Mouse (Mus musculus): Measurements from ENCODE around the gene Chchd1. TPM values are rescaled to one million over a fixed set of nuclear protein-coding genes. Genes with fewer than 3 reads are reported as not detected.
"Not testable (repeated sequence)": the region's sequence is repeated elsewhere in the genome, so short reads cannot be mapped to it uniquely, and the experiment has no call there.

Gene Chchd1
- total RNA-seq, 4 experiments from 2014 or later: 47.7 to 53.5 (median 51.3) TPM

- no peak for DNase-seq (ENCODE audit: low spot score in 2 of 2)
Measured at GRCm38 (mm10) chr14:20686576-20686975, 16.2 kb upstream of the Chchd1 start.

- no peak for DNase-seq (ENCODE audit: low spot score in 2 of 2)
Measured at GRCm38 (mm10) chr14:20689009-20689408, 13.8 kb upstream of the Chchd1 start.

GRCm38 (mm10) chr14:20691772-20692171 lies 11.0 kb upstream of the Chchd1 start:
- DNase-seq (ENCODE audit: low spot score in 2 of 2): no peak

- DNase-seq (ENCODE audit: low spot score in 2 of 2): no peak
Measured at GRCm38 (mm10) chr14:20693589-20694101, 9.2 kb upstream of the Chchd1 start.

- DNase-seq (ENCODE audit: low spot score in 2 of 2): no peak
Measured at GRCm38 (mm10) chr14:20694185-20694883, 8.5 kb upstream of the Chchd1 start.

- peak; percentile 78 to 83 for DNase-seq (ENCODE audit: low spot score in 2 of 2)
Measured at GRCm38 (mm10) chr14:20694884-20695760, 7.7 kb upstream of the Chchd1 start, which contains the start of gene Fut11. TSS of gene Fut11 (plus strand) at chr14:20694968.

GRCm38 (mm10) chr14:20695761-20696520 lies 6.9 kb upstream of the Chchd1 start:
- no peak for DNase-seq (ENCODE audit: low spot score in 2 of 2)

GRCm38 (mm10) chr14:20696986-20697385 lies 5.8 kb upstream of the Chchd1 start:
- peak; percentile 48 to 52 for DNase-seq (ENCODE audit: low spot score in 2 of 2)

- no peak for DNase-seq (ENCODE audit: low spot score in 2 of 2)
Measured at GRCm38 (mm10) chr14:20698515-20698914, 4.3 kb upstream of the Chchd1 start.

GRCm38 (mm10) chr14:20700362-20700761 lies 2.4 kb upstream of the Chchd1 start:
- DNase-seq (ENCODE audit: low spot score in 2 of 2): no peak

GRCm38 (mm10) chr14:20701554-20701953 lies 1.3 kb upstream of the Chchd1 start:
- no peak for DNase-seq (ENCODE audit: low spot score in 2 of 2)

GRCm38 (mm10) chr14:20702096-20702740 lies 588 bp upstream of the Chchd1 start:
- no peak for DNase-seq (ENCODE audit: low spot score in 2 of 2)

- DNase-seq (ENCODE audit: low spot score in 2 of 2): not testable (repeated sequence)
Measured at GRCm38 (mm10) chr14:20703461-20703860, 655 bp downstream of the Chchd1 start.

- DNase-seq (ENCODE audit: low spot score in 2 of 2): peak; percentile 86 to 90
Measured at GRCm38 (mm10) chr14:20707201-20708190, 4.7 kb downstream of the Chchd1 start, which contains the start of gene Zswim8. TSS of gene Zswim8 (plus strand) at chr14:20707552.

- no peak for DNase-seq (ENCODE audit: low spot score in 2 of 2)
Measured at GRCm38 (mm10) chr14:20708239-20708638, 5.4 kb downstream of the Chchd1 start.

- no peak for DNase-seq (ENCODE audit: low spot score in 2 of 2)
Measured at GRCm38 (mm10) chr14:20713832-20714231, 11.0 kb downstream of the Chchd1 start.

- no peak for DNase-seq (ENCODE audit: low spot score in 2 of 2)
Measured at GRCm38 (mm10) chr14:20718443-20718842, 15.6 kb downstream of the Chchd1 start.

- DNase-seq (ENCODE audit: low spot score in 2 of 2): no peak
Measured at GRCm38 (mm10) chr14:20719767-20720166, 17.0 kb downstream of the Chchd1 start.

GRCm38 (mm10) chr14:20721371-20721770 lies 18.6 kb downstream of the Chchd1 start:
- no peak for DNase-seq (ENCODE audit: low spot score in 2 of 2)

GRCm38 (mm10) chr14:20723006-20723405 lies 20.2 kb downstream of the Chchd1 start:
- no peak for DNase-seq (ENCODE audit: low spot score in 2 of 2)
